Mouse (Mus musculus): ENCODE results near the gene Fxyd6.

DNA sequence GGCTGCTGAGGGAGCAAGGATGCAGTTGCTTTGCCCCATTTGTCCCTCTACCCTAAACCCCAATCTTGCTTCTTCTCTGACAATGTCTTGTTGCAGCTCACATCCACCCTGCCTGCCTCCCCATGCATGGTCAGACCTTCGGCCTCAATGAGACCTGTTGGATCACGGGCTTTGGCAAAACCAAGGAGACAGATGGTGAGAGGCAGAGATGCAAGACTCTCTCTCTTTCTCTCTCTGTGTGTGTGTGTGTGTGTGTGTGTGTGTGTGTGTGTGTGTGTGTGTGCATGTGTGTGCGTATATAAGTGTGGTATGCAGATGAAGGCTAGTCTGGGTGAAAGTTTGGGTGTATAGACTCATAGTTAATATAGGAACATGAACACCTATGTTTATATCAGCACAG lies 26.9 kb upstream of the Fxyd6 start:
- TF ChIP-seq POLR2A (IDR thresholded peaks at IDR 0.05; ENCODE audit: insufficient read depth, low read length) (no peak), CTCF (IDR thresholded peaks at IDR 0.05; ENCODE audit: low read depth, low read length) (no peak), EP300 (IDR thresholded peaks at IDR 0.05; ENCODE audit: insufficient read depth, low read depth, low read length) (no peak)
